Mouse (Mus musculus): ENCODE results near the gene Nagk.

Nagk gene

DNA sequence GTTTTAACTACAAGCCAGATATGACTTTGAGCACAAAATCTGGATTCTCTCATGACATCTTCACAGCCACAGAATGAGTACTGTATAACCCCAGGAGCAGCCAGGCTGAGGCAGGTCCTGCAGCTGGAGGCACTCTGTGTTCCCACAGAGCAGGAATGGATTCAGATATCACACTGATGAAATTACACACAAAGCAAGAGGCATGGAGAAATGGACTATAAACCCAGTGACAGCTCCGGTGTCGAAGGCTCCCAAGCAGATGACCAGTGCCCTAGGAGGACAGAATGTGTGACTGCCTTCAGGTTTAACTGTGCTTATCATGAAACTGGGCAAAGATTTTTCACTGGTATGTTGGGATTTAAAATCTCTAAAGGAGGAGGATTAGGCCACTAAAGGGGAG, 51.4 kb downstream of the Nagk start:
- TF ChIP-seq GATA4 (IDR thresholded peaks at IDR 0.05; ENCODE audit: insufficient replicate concordance, low read length) = no peak

DNA sequence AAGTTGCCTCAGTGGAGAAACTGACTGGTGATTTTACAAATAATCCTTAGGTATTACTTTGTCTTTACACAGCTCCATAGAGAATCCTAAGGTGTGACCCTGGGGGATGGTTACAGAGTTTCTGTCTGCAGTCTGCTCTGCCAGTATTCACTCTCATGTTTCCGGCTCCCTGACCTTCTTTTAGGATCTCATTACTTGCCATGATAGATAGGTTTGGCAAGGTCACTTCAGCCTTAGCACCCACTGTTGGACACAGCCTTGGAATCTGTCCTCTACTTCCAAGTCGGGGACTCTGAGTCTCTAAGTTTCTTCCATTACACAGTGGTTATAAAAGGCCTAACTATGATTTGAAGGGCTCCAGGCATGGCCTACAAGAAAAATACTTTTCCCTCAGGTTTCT, 54.7 kb downstream of the Nagk start:
- TF ChIP-seq GATA4 (IDR thresholded peaks at IDR 0.05; ENCODE audit: insufficient replicate concordance, low read length) = no peak
